Mouse (Mus musculus) C2C12 (cell line): ENCODE measurements around the gene Olfr549. TPM values are rescaled to one million over a fixed set of nuclear protein-coding genes. Genes with fewer than 3 reads are reported as not detected.

Experiments used
- H3K27me3 ChIP-seq: one replicate; pipeline ENCODE4 v1.6.1; 2011; ENCODE audit not compliant: control insufficient read depth, insufficient read depth, insufficient read length
- H3K36me3 ChIP-seq: one replicate; pipeline ENCODE4 v1.6.1; 2011; ENCODE audit not compliant: control insufficient read depth, insufficient read depth
- H3K4me3 ChIP-seq: one replicate; pipeline ENCODE4 v1.5.1; 2011; ENCODE audit warnings: mild to moderate bottlenecking, control low read depth; ENCODE audit not compliant: poor library complexity, insufficient read depth, severe bottlenecking
- H3K79me2 ChIP-seq: one replicate; pipeline ENCODE4 v1.6.1; 2011; ENCODE audit not compliant: control insufficient read depth, insufficient read depth
- H3K79me3 ChIP-seq: one replicate; pipeline ENCODE4 v1.6.1; 2011; ENCODE audit warnings: low read depth, control low read depth
- H3ac ChIP-seq: one replicate; pipeline ENCODE3; 2011; ENCODE audit warnings: low read depth; ENCODE audit not compliant: control insufficient read depth, insufficient read length
- CEBPB ChIP-seq: IDR thresholded peaks from one replicate; pipeline ENCODE4 v1.6.1; 2011; ENCODE audit warnings: low read depth, mild to moderate bottlenecking, control low read depth, moderate library complexity
- CTCF ChIP-seq: IDR thresholded peaks from one replicate; pipeline ENCODE4 v1.5.1; 2011; ENCODE audit not compliant: control insufficient read depth, insufficient read depth, insufficient read length
- FOSL1 ChIP-seq: IDR thresholded peaks from one replicate; pipeline ENCODE4 v1.8.0; 2011; ENCODE audit warnings: mild to moderate bottlenecking, low read length; ENCODE audit not compliant: poor library complexity, insufficient read depth, severe bottlenecking
- MAX ChIP-seq: IDR thresholded peaks from one replicate; pipeline ENCODE4 v1.6.1; 2011; ENCODE audit warnings: mild to moderate bottlenecking, control low read depth
- MYOD1 ChIP-seq: IDR thresholded peaks from one replicate; pipeline ENCODE4 v1.6.1; 2011; ENCODE audit warnings: low read depth; ENCODE audit not compliant: control insufficient read depth, insufficient read length
- MYOG ChIP-seq: IDR thresholded peaks from one replicate; pipeline ENCODE4 v1.6.1; 2011; ENCODE audit not compliant: control insufficient read depth, insufficient read length; ENCODE audit errors: extremely low read depth
- USF1 ChIP-seq: IDR thresholded peaks from one replicate; pipeline ENCODE4 v1.6.1; 2011; ENCODE audit warnings: low read depth, mild to moderate bottlenecking, control low read depth, moderate library complexity
- polyA plus RNA-seq: library from polyadenylated mRNA; unstranded; fragments of >200 nt; fragmentation: generic; extraction: Trizol; gene quantifications from one replicate; pipeline ENCODE4 v1.2.1, GENCODE M21; 2012; ENCODE audit warnings: missing spikeins

The Olfr549 gene
- polyA plus RNA-seq, 1 experiment, result not detected

DNA sequence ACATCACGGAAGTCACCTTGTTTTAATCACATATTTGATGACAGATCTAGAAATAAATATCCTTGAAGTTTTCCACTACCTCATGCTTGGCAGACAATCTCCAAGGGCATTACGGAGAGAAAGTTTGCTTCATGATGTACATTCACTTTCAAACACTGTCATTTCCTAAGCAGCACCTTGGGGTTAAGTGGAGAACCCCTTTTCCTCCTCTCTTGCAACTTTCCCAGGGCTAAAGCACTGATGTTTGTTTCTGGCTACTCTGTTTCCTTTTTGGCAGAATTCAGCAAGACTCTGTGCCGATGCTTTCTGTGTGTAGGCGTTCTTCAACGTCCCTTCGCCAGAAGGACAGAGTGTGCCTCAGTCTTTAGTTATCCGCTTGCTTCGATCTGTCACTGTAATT is 21.5 kb downstream of the Olfr549 start, which contains the start of gene Olfr550:
Gene Olfr550 (plus strand): TSS at position 301 of the 400 bp plus-strand sequence.
- Histone ChIP-seq H3ac (no peak within 1 kb of the TSS), H3K79me3 (no peaks in the 10 kb centered on the region), H3K79me2 (no peaks in the 10 kb centered on the region), H3K36me3 (no peaks in the 10 kb centered on the region), H3K27me3 (no peaks in the 10 kb centered on the region), H3K4me3 (no peak within 1 kb of the TSS)
- TF ChIP-seq CTCF (no peak), MAX (no peak), MYOD1 (no peak), MYOG (no peak), CEBPB (no peak), FOSL1 (no peak), USF1 (no peak)

DNA sequence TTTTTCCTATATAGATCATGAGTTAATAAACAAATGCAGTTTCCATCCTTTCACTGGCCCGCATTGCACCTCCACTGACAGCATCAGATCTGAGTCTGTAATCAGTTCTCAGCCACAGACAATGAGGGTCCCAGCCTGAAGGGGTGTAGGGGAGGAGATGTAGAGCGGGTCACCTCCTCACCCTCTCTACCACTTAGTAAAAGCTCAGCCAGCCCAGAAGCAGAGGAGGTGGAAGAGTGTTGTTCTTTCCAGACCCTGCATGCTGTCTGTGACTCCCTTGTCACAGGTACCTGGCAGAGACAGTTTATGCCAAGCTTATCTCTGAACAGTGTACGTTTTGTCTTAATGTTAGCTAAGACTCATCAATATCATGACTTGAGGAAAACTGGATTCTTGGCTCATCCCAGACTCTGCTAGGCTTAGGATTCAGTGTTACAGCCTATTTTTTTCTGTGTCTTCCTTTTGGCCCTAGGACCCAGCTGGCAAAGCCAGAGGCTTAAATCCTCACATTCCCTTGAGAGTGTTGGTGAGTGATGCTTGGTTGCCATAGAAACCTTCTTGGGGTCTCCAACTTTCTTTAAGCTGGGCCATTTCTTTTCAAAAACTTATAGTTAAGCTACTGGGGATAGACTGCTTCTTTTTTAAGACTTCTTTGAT is 23.6 kb downstream of the Olfr549 start:
- H3K4me3 ChIP-seq, result no peak overlapping the region
- TF ChIP-seq USF1 (no peak), FOSL1 (no peak), CEBPB (no peak), MYOG (no peak), CTCF (no peak), MAX (no peak), MYOD1 (no peak)
- H3K36me3 ChIP-seq, result no peaks in the 10 kb centered on the region
- H3ac ChIP-seq, result no peak overlapping the region
- H3K79me3 ChIP-seq, result no peaks in the 10 kb centered on the region
- H3K79me2 ChIP-seq, result no peaks in the 10 kb centered on the region
- H3K27me3 ChIP-seq, result no peaks in the 10 kb centered on the region

DNA sequence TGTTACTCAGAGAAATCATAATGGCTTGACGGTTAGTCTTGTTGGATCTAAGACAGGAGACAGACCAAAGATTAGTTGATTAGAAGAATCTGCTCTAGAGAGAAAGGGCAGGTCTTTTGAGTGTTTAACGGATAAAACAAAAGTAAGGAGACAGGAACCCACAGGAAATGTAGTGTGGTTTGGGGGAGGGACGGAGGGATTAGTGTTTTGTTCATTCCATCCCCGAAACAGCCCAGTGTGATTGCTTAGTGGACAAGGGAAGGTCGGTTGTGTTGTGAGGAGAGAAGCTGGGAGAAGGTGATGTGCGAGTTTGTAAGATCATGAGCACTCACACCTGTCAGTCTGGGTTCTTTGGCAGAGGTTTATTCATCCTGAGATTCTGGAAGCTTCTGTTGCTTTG is 26.3 kb downstream of the Olfr549 start:
- Histone ChIP-seq H3K36me3 (no peaks in the 10 kb centered on the region), H3K79me2 (no peaks in the 10 kb centered on the region), H3K79me3 (no peaks in the 10 kb centered on the region), H3ac (no peak overlapping the region), H3K27me3 (no peaks in the 10 kb centered on the region), H3K4me3 (no peak overlapping the region)
- no peak for TF ChIP-seq CEBPB
- TF ChIP-seq CTCF, result no peak
- no peak for TF ChIP-seq MAX
- TF ChIP-seq MYOD1, result no peak
- TF ChIP-seq USF1, result no peak
- no peak for TF ChIP-seq FOSL1
- TF ChIP-seq MYOG, result no peak

DNA sequence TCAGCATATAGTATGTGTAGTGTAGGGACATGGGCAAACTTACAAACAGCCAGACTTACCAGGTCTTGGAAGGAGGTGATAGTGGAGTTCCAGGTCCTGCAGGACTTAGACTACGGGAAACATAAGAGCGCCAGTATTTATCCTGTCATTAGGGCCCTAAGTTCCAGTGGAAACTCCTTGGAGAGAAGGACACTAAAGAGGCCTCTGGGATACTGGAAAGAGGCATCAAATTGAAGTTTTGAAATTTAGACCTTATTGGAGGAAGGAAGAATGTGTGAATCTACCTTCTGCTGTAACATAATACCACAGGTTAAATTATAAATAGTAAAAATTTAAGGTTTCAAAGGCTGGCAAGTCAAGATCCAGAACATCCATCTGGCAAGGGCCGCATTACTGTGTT is 42.1 kb downstream of the Olfr549 start, which contains the start of gene Olfr551:
Gene Olfr551 (minus strand): TSS at position 101 of the 400 bp plus-strand sequence.
- TF ChIP-seq MYOG (no peak), MYOD1 (no peak), CTCF (no peak), FOSL1 (no peak), CEBPB (no peak), MAX (no peak), USF1 (no peak)
- H3K79me3 ChIP-seq, result no peaks in the 10 kb centered on the region
- H3K4me3 ChIP-seq, result no peak within 1 kb of the TSS
- H3K79me2 ChIP-seq, result no peaks in the 10 kb centered on the region
- no peak within 1 kb of the TSS for H3ac ChIP-seq
- no peaks in the 10 kb centered on the region for H3K36me3 ChIP-seq
- H3K27me3 ChIP-seq, result no peaks in the 10 kb centered on the region

DNA sequence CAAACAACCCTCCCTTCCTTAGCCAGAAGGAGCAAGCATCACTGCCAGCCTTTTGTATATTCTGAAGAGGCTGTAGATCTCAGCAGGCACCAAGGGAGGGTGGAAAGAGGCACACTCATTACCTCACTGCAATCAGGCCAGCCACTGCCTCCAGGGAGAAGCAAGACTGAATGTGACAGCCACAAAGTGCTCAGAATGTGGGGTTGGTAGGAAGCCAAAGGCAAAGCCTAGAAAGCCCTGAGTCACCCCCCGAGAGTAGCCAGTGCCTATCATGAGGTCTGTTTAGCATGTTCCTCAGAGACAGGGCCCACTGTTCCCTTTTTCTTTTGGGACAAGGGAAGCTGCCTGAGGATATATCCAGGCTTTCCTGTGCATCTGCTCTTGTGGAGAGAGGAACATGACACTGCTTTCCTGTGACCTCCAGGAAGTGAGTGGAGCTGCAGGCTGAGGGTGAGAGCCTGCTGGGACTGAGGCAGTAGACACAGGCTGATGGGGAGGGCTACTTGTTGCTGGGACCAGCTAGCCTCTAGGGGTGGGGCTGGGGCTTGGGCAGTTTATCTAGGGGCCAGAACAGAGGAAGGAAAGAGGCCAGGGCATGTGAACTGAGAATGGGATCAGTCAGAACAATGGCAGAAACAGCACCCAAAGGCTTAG is 47.8 kb downstream of the Olfr549 start, which contains the start of gene Olfr552:
Gene Olfr552 (plus strand): TSS at position 393 of the 654 bp plus-strand sequence.
- no peak for TF ChIP-seq USF1
- TF ChIP-seq MAX, result no peak
- no peak for TF ChIP-seq CTCF
- no peak for TF ChIP-seq MYOG
- TF ChIP-seq FOSL1, result no peak
- no peak for TF ChIP-seq CEBPB
- TF ChIP-seq MYOD1, result no peak
- no peaks in the 10 kb centered on the region for H3K36me3 ChIP-seq
- H3K27me3 ChIP-seq, result no peaks in the 10 kb centered on the region
- no peaks in the 10 kb centered on the region for H3K79me2 ChIP-seq
- no peak within 1 kb of the TSS for H3ac ChIP-seq
- no peak within 1 kb of the TSS for H3K4me3 ChIP-seq
- H3K79me3 ChIP-seq, result no peaks in the 10 kb centered on the region

Other genes starting within 250 kb of the Olfr549 start
- 123 TPM for gene Rrm1, start 108.2 kb upstream of the Olfr549 start, polyA plus RNA-seq
- gene Olfr543, start 68.2 kb upstream of the Olfr549 start, polyA plus RNA-seq, result 0.04 TPM
- gene Olfr544, start 61.6 kb upstream of the Olfr549 start, polyA plus RNA-seq, result 0.01 TPM
- gene Olfr545, start 50.3 kb upstream of the Olfr549 start, polyA plus RNA-seq, result not detected
- not detected for gene Olfr547, start 15.1 kb upstream of the Olfr549 start, polyA plus RNA-seq
- not detected for gene Olfr548-ps1, start 9.0 kb upstream of the Olfr549 start, polyA plus RNA-seq
- 0.49 TPM for gene Trim21, start 15.6 kb downstream of the Olfr549 start, polyA plus RNA-seq
- gene Olfr550, start 21.6 kb downstream of the Olfr549 start, polyA plus RNA-seq, result not detected
- gene Olfr551, start 42.0 kb downstream of the Olfr549 start, polyA plus RNA-seq, result not detected
- not detected for gene Olfr552, start 47.9 kb downstream of the Olfr549 start, polyA plus RNA-seq
- not detected for gene Olfr553, start 68.3 kb downstream of the Olfr549 start, polyA plus RNA-seq
- gene Olfr554, start 88.6 kb downstream of the Olfr549 start, polyA plus RNA-seq, result not detected
- gene Olfr555, start 109.0 kb downstream of the Olfr549 start, polyA plus RNA-seq, result not detected
- gene Olfr556, start 115.0 kb downstream of the Olfr549 start, polyA plus RNA-seq, result not detected
- gene Trim68, start 137.5 kb downstream of the Olfr549 start, polyA plus RNA-seq, result 2.0 TPM
- not detected for gene Olfr557, start 146.0 kb downstream of the Olfr549 start, polyA plus RNA-seq
- gene Olfr558, start 152.3 kb downstream of the Olfr549 start, polyA plus RNA-seq, result not detected
- gene Olfr33, start 169.2 kb downstream of the Olfr549 start, polyA plus RNA-seq, result not detected
- not detected for gene Olfr559, start 177.6 kb downstream of the Olfr549 start, polyA plus RNA-seq
- not detected for gene Olfr560, start 209.5 kb downstream of the Olfr549 start, polyA plus RNA-seq
- gene Olfr78, start 209.6 kb downstream of the Olfr549 start, polyA plus RNA-seq, result not detected
- not detected for gene Olfr561, start 221.4 kb downstream of the Olfr549 start, polyA plus RNA-seq